Mouse (Mus musculus) adrenal gland, postnatal 36 days (tissue): ENCODE measurements at regions not wholly inside any gene's neighbourhood (a gene's known extent, or its start where the extent isn't known, plus 50 kb on each side); places are given as distances from the start of the nearest gene placed in this dataset.

Source experiments
- DNase-seq, 2 experiments: peaks; one replicate each; pipeline ENCODE4 v3.0.0; 2021; ENCODE audit warnings: mixed read lengths in 1 of 2

- DNase-seq = no peak
Measured at GRCm38 (mm10) chr10:61034056-61034455, 55.1 kb upstream of the Pcbd1 start.

- DNase-seq = no peak
Measured at GRCm38 (mm10) chr10:61028598-61028997, 60.5 kb upstream of the Pcbd1 start.

DNA sequence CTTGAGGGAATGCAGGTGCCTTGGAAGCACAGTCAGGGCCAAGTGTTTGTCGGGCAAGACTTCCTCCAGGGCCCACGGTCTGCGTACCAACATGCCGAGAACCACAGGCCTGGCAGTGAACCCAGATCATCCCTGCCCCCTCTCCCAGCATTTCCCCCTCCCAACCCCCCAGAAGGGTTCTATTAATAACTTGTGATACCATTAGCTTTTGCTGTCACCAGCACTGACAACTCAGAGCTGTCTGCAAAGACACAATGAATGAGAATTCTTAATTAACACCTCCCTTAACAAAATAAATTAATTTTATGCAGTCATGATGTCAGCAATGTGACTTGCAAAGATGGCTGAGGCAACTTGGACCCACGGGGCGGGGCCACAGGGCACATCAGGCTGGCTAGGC, 61.9 kb upstream of the Pcbd1 start:
- no peak for DNase-seq

DNA sequence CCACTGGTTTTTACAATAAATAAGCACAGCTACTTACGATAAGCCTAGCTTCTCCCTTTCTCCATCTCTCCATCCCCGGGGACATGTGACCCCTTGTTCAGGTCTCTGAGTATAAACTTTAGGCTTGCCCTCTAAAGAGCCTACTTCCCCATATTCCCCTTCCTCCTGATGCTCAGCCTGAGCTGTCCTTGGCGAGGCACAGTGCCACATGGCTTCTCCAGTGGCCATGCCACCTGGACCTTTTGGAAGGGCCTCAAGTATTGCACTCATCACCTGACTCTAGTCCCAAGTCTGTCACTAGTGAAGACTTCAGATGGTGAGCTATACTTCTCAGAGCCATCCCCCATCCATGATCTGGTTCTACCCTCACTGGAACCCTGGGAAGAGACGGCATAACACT, 64.1 kb upstream of the Pcbd1 start:
- no peak for DNase-seq

- DNase-seq = no peak
Measured at GRCm38 (mm10) chr10:61024166-61024565, 65.0 kb upstream of the Pcbd1 start.

GRCm38 (mm10) chr10:61023431-61023830, 65.7 kb upstream of the Pcbd1 start:
- peak; percentile 12 to 41 for DNase-seq

GRCm38 (mm10) chr10:61019566-61019965, 69.6 kb upstream of the Pcbd1 start:
- peak in 1 of 2 experiments; percentile 11 for DNase-seq

GRCm38 (mm10) chr10:61012199-61012695, 76.9 kb upstream of the Pcbd1 start:
- no peak for DNase-seq

DNA sequence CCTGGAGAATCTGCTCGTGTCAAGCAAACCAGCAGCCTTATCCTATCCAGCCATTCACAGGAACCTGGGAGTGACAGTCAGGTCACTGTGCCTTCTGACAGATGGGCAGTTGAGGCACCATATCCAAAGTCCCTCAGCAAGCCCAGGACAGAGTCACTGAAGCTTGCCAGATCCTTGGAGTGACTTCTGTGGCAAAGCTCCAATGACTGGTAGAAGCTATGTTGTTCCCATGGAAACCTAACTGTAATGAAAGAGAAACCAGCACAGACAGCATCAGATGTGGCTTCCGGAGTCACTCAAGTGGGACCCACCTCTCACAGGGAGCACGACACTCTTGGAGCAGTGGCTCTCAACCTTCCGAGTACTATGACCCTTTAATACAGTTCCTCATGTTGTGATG, 78.4 kb upstream of the Pcbd1 start:
- no peak for DNase-seq

DNA sequence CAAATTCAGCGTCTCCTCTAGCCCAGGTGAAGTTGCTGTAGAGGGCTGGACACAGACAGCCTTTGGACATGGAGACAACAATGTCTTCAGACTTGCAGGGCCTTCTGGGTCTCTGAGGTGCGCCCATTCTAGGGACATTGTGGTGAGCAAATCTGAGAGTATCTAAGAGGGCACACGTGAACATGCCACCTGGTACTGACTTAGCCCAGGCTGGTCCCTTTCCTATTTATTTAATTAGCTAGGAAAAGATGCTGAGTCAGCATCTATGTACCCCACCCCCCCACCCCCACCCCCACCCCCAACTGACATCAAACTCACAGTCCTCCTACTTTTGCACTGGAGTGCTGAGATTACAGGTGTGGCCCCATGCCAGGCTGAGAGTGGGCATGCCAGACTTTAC, 81.7 kb upstream of the Pcbd1 start:
- no peak for DNase-seq

DNA sequence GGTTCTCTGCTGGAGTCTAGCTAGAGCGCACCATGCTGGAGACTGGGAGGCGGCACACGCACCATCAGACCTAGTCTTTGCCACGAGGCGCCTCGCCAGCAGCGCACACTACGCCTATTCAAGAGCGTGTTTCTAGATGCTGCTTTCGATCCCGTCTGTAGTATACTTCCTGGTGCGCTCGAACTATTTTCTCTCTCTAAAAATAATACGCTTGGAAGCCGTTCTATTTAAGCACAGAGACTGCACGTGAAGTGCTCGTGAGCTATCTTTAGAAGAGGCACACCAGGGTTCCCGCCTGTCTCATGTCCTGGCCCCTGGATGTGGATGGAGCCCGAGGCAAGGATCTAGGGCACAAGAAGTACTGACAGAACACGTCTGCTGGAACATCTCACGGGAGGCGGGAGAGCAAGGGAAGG, 87.4 kb upstream of the Pcbd1 start:
- no peak for DNase-seq

- DNase-seq = no peak
Measured at GRCm38 (mm10) chr10:60997393-60997792, 91.7 kb upstream of the Pcbd1 start.

GRCm38 (mm10) chr10:60995908-60996640, 93.1 kb upstream of the Pcbd1 start:
- no peak for DNase-seq

GRCm38 (mm10) chr10:60985109-60985576, 104.0 kb upstream of the Pcbd1 start:
- peak; percentile 54 to 59 for DNase-seq

GRCm38 (mm10) chr10:60981770-60982169, 107.4 kb upstream of the Pcbd1 start:
- no peak for DNase-seq

GRCm38 (mm10) chr10:60973615-60974014, 115.5 kb upstream of the Pcbd1 start:
- no peak for DNase-seq

GRCm38 (mm10) chr10:60964843-60965242, 124.3 kb upstream of the Pcbd1 start:
- DNase-seq = no peak

DNA sequence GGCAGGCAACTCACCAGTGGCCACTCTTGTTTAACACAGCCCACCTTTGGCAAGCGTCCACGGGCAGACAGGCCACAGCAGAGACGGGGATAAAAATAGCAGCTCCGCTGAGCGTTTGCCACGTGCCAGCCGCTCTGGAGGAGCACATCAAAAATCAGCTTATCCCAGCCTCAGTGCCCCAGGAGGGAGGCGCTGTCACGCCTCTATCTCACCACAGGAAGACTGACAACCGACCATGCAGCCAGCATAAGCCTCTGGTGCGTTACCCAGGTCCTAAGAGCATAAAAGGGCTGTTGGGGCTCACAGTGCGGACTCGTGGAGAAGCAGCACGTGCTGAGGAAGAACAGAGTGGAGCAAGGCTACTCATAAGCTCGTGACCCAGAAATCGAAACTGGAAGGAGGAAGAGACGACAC, 126.4 kb upstream of the Unc5b start:
- no peak for DNase-seq

GRCm38 (mm10) chr10:60955467-60955866, 124.1 kb upstream of the Unc5b start:
- no peak for DNase-seq

DNA sequence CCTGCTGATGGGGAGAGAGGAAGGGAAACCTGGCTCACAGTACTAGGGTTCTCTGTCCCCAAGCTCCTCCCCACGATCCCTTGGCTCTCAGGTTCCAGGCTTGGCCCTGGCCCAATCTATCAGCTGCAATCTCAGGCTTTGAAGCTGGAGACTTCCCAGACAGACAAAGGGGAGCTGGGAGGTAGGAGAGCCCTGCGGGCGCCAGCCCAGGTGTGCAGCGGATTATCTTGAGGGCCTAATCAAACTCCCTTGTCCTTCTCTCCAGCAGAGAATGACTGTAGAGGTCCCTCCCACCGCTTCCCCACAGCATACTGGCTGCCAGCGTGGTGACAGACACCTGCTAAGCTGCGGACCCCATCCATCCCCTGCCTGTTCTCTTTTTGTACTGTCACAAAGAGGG, 121.1 kb upstream of the Unc5b start:
- no peak for DNase-seq

- no peak for DNase-seq
Measured at GRCm38 (mm10) chr10:60948983-60949677, 117.7 kb upstream of the Unc5b start.

- DNase-seq = no peak
Measured at GRCm38 (mm10) chr10:60943074-60943473, 111.7 kb upstream of the Unc5b start.

DNA sequence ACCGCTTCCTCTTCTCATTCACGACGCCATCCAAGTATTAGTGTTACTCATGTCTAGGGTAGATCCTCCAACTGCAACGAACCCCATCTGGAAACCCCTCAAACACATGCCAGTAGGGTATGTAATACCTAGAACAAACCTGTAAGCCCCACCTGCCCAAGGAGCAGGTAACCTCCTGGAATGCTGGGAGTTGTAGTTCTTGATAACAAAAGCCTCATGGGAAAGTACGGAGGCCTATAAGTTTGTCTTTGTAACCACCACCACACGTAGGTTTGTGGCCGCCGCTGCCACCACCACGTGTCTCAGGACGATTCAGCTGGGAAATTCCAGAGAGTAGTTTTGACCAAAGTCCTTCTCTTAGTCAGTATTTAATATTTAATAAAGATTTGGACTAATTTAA, 107.4 kb upstream of the Unc5b start:
- no peak for DNase-seq

DNA sequence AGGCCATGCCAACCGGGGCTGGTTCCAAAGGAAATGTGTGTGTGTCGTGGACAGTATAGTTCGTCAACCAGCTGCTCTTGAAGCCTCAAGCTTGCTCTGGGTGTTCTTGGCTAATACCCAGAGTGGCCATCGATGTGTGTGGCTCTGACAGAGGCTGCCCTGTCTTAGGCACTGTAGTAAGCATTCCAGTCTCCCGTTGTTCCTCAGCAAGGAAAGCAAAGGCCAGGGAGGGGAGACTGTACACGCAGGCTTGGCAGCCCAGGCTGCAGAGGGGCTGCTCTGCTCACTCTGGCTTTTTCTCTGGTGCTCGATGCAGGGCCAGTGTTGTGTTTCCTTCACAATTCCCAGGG, 106.1 kb upstream of the Unc5b start:
- no peak for DNase-seq
